Mouse (Mus musculus): ENCODE measurements around the gene Fhit. TPM values are rescaled to one million over a fixed set of nuclear protein-coding genes. Genes with fewer than 3 reads are reported as not detected.

Fhit gene
- polyA plus RNA-seq, 1 experiment from 2014 or later: 6.7 TPM

GRCm38 (mm10) chr14:10430396-10431000, 731.3 kb downstream of the Fhit start:
- Histone ChIP-seq H3K4me1 (ENCODE audit: insufficient read depth, low read length) (no peaks in the 10 kb centered on the region), H3K4me3 (ENCODE audit: low read length) (no peak overlapping the region), H3K27ac (ENCODE audit: low read length) (no peak overlapping the region), H3K27me3 (ENCODE audit: insufficient read depth, low read length) (no peaks in the 10 kb centered on the region), H3K4me2 (replicated peaks; ENCODE audit: low read depth, low read length) (no peak overlapping the region), H3K9ac (replicated peaks; ENCODE audit: low read length) (no peak overlapping the region), H3K36me3 (ENCODE audit: insufficient read depth, low read length) (no peaks in the 10 kb centered on the region), H3K9me3 (ENCODE audit: low read length) (no peaks in the 10 kb centered on the region)
- WGBS: 91% methylated on average over 3 of the region's 3 CpGs
- ATAC-seq (ENCODE audit: low FRiP score, low TSS enrichment): no peak

GRCm38 (mm10) chr14:10423499-10423898, 738.3 kb downstream of the Fhit start:
- H3K27ac ChIP-seq (ENCODE audit: low read length): no peak overlapping the region
- no peaks in the 10 kb centered on the region for H3K9me3 ChIP-seq (ENCODE audit: low read length)
- no peaks in the 10 kb centered on the region for H3K27me3 ChIP-seq (ENCODE audit: insufficient read depth, low read length)
- H3K36me3 ChIP-seq (ENCODE audit: insufficient read depth, low read length): no peaks in the 10 kb centered on the region
- WGBS: 86% methylated on average over 3 of the region's 3 CpGs
- H3K9ac ChIP-seq (replicated peaks; ENCODE audit: low read length): no peak overlapping the region
- H3K4me1 ChIP-seq (ENCODE audit: insufficient read depth, low read length): no peaks in the 10 kb centered on the region
- H3K4me3 ChIP-seq (ENCODE audit: low read length): no peak overlapping the region
- no peak for ATAC-seq (ENCODE audit: low FRiP score, low TSS enrichment)
- H3K4me2 ChIP-seq (replicated peaks; ENCODE audit: low read depth, low read length): no peak overlapping the region

- no peak for ATAC-seq (ENCODE audit: low FRiP score, low TSS enrichment)
- no peaks in the 10 kb centered on the region for H3K27me3 ChIP-seq (ENCODE audit: insufficient read depth, low read length)
- no peaks in the 10 kb centered on the region for H3K9me3 ChIP-seq (ENCODE audit: low read length)
- no peaks in the 10 kb centered on the region for H3K4me1 ChIP-seq (ENCODE audit: insufficient read depth, low read length)
- H3K27ac ChIP-seq (ENCODE audit: low read length): no peak overlapping the region
- H3K36me3 ChIP-seq (ENCODE audit: insufficient read depth, low read length): no peaks in the 10 kb centered on the region
- no peak overlapping the region for H3K9ac ChIP-seq (replicated peaks; ENCODE audit: low read length)
- WGBS: 55% methylated on average over 1 of the region's 1 CpGs
- no peak overlapping the region for H3K4me3 ChIP-seq (ENCODE audit: low read length)
- H3K4me2 ChIP-seq (replicated peaks; ENCODE audit: low read depth, low read length): no peak overlapping the region
Observed at GRCm38 (mm10) chr14:10422261-10422660, 739.6 kb downstream of the Fhit start.

- Histone ChIP-seq H3K9me3 (ENCODE audit: low read length) (no peaks in the 10 kb centered on the region), H3K36me3 (ENCODE audit: insufficient read depth, low read length) (no peaks in the 10 kb centered on the region), H3K27ac (ENCODE audit: low read length) (no peak overlapping the region), H3K4me3 (ENCODE audit: low read length) (no peak overlapping the region), H3K27me3 (ENCODE audit: insufficient read depth, low read length) (no peaks in the 10 kb centered on the region), H3K9ac (replicated peaks; ENCODE audit: low read length) (no peak overlapping the region), H3K4me1 (ENCODE audit: insufficient read depth, low read length) (no peaks in the 10 kb centered on the region), H3K4me2 (replicated peaks; ENCODE audit: low read depth, low read length) (no peak overlapping the region)
- 79% methylated on average over 5 of the region's 5 CpGs for WGBS
- ATAC-seq (ENCODE audit: low FRiP score, low TSS enrichment): no peak
Observed at GRCm38 (mm10) chr14:10415068-10415467, 746.8 kb downstream of the Fhit start.

GRCm38 (mm10) chr14:10409306-10409962, 752.4 kb downstream of the Fhit start:
- Histone ChIP-seq H3K36me3 (ENCODE audit: insufficient read depth, low read length) (no peaks in the 10 kb centered on the region), H3K4me1 (ENCODE audit: insufficient read depth, low read length) (no peaks in the 10 kb centered on the region), H3K27me3 (ENCODE audit: insufficient read depth, low read length) (no peaks in the 10 kb centered on the region), H3K9ac (replicated peaks; ENCODE audit: low read length) (no peak overlapping the region), H3K27ac (ENCODE audit: low read length) (no peak overlapping the region), H3K4me2 (replicated peaks; ENCODE audit: low read depth, low read length) (no peak overlapping the region), H3K4me3 (ENCODE audit: low read length) (no peak overlapping the region), H3K9me3 (ENCODE audit: low read length) (no peaks in the 10 kb centered on the region)
- no peak for ATAC-seq (ENCODE audit: low FRiP score, low TSS enrichment)
- 93% methylated on average over 3 of the region's 3 CpGs for WGBS

- WGBS: 50% methylated on average over 1 of the region's 1 CpGs
- Histone ChIP-seq H3K4me2 (replicated peaks; ENCODE audit: low read depth, low read length) (no peak overlapping the region), H3K4me1 (ENCODE audit: insufficient read depth, low read length) (no peaks in the 10 kb centered on the region), H3K9ac (replicated peaks; ENCODE audit: low read length) (no peak overlapping the region), H3K27ac (ENCODE audit: low read length) (no peak overlapping the region), H3K36me3 (ENCODE audit: insufficient read depth, low read length) (no peaks in the 10 kb centered on the region), H3K4me3 (ENCODE audit: low read length) (no peak overlapping the region), H3K27me3 (ENCODE audit: insufficient read depth, low read length) (no peaks in the 10 kb centered on the region), H3K9me3 (ENCODE audit: low read length) (no peaks in the 10 kb centered on the region)
- ATAC-seq (ENCODE audit: low FRiP score, low TSS enrichment): no peak
Observed at GRCm38 (mm10) chr14:10405346-10405745, 756.5 kb downstream of the Fhit start.

- Histone ChIP-seq H3K4me1 (ENCODE audit: insufficient read depth, low read length) (no peaks in the 10 kb centered on the region), H3K4me3 (ENCODE audit: low read length) (no peak overlapping the region), H3K9me3 (ENCODE audit: low read length) (no peaks in the 10 kb centered on the region), H3K4me2 (replicated peaks; ENCODE audit: low read depth, low read length) (no peak overlapping the region), H3K27ac (ENCODE audit: low read length) (no peak overlapping the region), H3K27me3 (ENCODE audit: insufficient read depth, low read length) (no peaks in the 10 kb centered on the region), H3K9ac (replicated peaks; ENCODE audit: low read length) (no peak overlapping the region), H3K36me3 (ENCODE audit: insufficient read depth, low read length) (no peaks in the 10 kb centered on the region)
- 56% methylated on average over 5 of the region's 5 CpGs for WGBS
- ATAC-seq (ENCODE audit: low FRiP score, low TSS enrichment): no peak
Observed at GRCm38 (mm10) chr14:10367783-10368680, 793.8 kb downstream of the Fhit start.

- Histone ChIP-seq H3K4me2 (replicated peaks; ENCODE audit: low read depth, low read length) (no peak overlapping the region), H3K4me3 (ENCODE audit: low read length) (no peak overlapping the region), H3K9me3 (ENCODE audit: low read length) (no peaks in the 10 kb centered on the region), H3K9ac (replicated peaks; ENCODE audit: low read length) (no peak overlapping the region), H3K27ac (ENCODE audit: low read length) (no peak overlapping the region), H3K27me3 (ENCODE audit: insufficient read depth, low read length) (no peaks in the 10 kb centered on the region), H3K36me3 (ENCODE audit: insufficient read depth, low read length) (no peaks in the 10 kb centered on the region), H3K4me1 (ENCODE audit: insufficient read depth, low read length) (no peaks in the 10 kb centered on the region)
- ATAC-seq (ENCODE audit: low FRiP score, low TSS enrichment): no peak
- 93% methylated on average over 4 of the region's 4 CpGs for WGBS
Observed at GRCm38 (mm10) chr14:10366808-10367207, 795.0 kb downstream of the Fhit start.

GRCm38 (mm10) chr14:10364281-10364680, 797.6 kb downstream of the Fhit start:
- Histone ChIP-seq H3K27me3 (ENCODE audit: insufficient read depth, low read length) (no peaks in the 10 kb centered on the region), H3K27ac (ENCODE audit: low read length) (no peak overlapping the region), H3K4me2 (replicated peaks; ENCODE audit: low read depth, low read length) (no peak overlapping the region), H3K36me3 (ENCODE audit: insufficient read depth, low read length) (no peaks in the 10 kb centered on the region), H3K4me1 (ENCODE audit: insufficient read depth, low read length) (no peaks in the 10 kb centered on the region), H3K9me3 (ENCODE audit: low read length) (no peaks in the 10 kb centered on the region), H3K9ac (replicated peaks; ENCODE audit: low read length) (no peak overlapping the region), H3K4me3 (ENCODE audit: low read length) (no peak overlapping the region)
- no peak for ATAC-seq (ENCODE audit: low FRiP score, low TSS enrichment)
- WGBS: 79% methylated on average over 6 of the region's 6 CpGs

- Histone ChIP-seq H3K27me3 (ENCODE audit: insufficient read depth, low read length) (no peaks in the 10 kb centered on the region), H3K36me3 (ENCODE audit: insufficient read depth, low read length) (no peaks in the 10 kb centered on the region), H3K9ac (replicated peaks; ENCODE audit: low read length) (no peak overlapping the region), H3K27ac (ENCODE audit: low read length) (no peak overlapping the region), H3K4me3 (ENCODE audit: low read length) (no peak overlapping the region), H3K9me3 (ENCODE audit: low read length) (no peaks in the 10 kb centered on the region), H3K4me1 (ENCODE audit: insufficient read depth, low read length) (no peaks in the 10 kb centered on the region), H3K4me2 (replicated peaks; ENCODE audit: low read depth, low read length) (no peak overlapping the region)
- 50% methylated on average over 1 of the region's 1 CpGs for WGBS
- no peak for ATAC-seq (ENCODE audit: low FRiP score, low TSS enrichment)
Observed at GRCm38 (mm10) chr14:10363306-10363705, 798.5 kb downstream of the Fhit start.

All from kidney, embryonic 16.5 days (tissue).